Mouse (Mus musculus) midbrain, embryonic 11.5 days (tissue): ENCODE measurements at regions not wholly inside any gene's neighbourhood (a gene's known extent, or its start where the extent isn't known, plus 50 kb on each side); places are given as distances from the start of the nearest gene placed in this dataset.

Experiments used
- ATAC-seq: fragments of 200-750 bp; cut with Nextera tagmentation; 2 replicates; pipeline ENCODE4 v1.8.0; 2017; ENCODE audit warnings: moderate TSS enrichment, moderate library complexity; ENCODE audit not compliant: low FRiP score
- DNase-seq: peaks from one replicate; pipeline ENCODE4 v3.0.0; 2015; ENCODE audit warnings: low spot score; ENCODE audit errors: missing footprints
- H3K27ac ChIP-seq: fragments of 300-500 bp; sonication (generic); 2 replicates; pipeline ENCODE4 v1.5.1; 2014; ENCODE audit warnings: low read depth, low read length
- H3K27me3 ChIP-seq: fragments of 300-500 bp; sonication (generic); 2 replicates; pipeline ENCODE4 v1.6.1; 2014; ENCODE audit warnings: mild to moderate bottlenecking, low read length, moderate library complexity, mixed read lengths; ENCODE audit not compliant: control insufficient read depth, insufficient read depth
- H3K36me3 ChIP-seq: fragments of 300-500 bp; sonication (generic); 2 replicates; pipeline ENCODE4 v1.6.1; 2014; ENCODE audit warnings: mild to moderate bottlenecking, low read length, moderate library complexity, mixed read lengths; ENCODE audit not compliant: control insufficient read depth, insufficient read depth
- H3K4me1 ChIP-seq: fragments of 300-500 bp; sonication (generic); 2 replicates; pipeline ENCODE4 v1.6.1; 2014; ENCODE audit warnings: low read length; ENCODE audit not compliant: control insufficient read depth, insufficient read depth
- H3K4me2 ChIP-seq: fragments of 300-500 bp; sonication (generic); 2 replicates; pipeline ENCODE4 v1.6.1; 2014; ENCODE audit warnings: mild to moderate bottlenecking, moderate library complexity
- H3K4me3 ChIP-seq: fragments of 300-500 bp; sonication (generic); 2 replicates; pipeline ENCODE4 v1.5.1; 2014; ENCODE audit warnings: low read depth, low read length
- H3K9ac ChIP-seq: fragments of 300-500 bp; sonication (generic); 2 replicates; pipeline ENCODE4 v1.6.1; 2014; ENCODE audit warnings: low read length
- H3K9me3 ChIP-seq: fragments of 300-500 bp; sonication (generic); 2 replicates; pipeline ENCODE4 v1.6.1; 2016; ENCODE audit warnings: low read length; ENCODE audit not compliant: control insufficient read depth
- WGBS: fragments of 180-500 bp; shearing (Covaris S2); extraction: QIAGEN DNeasy Blood & Tissue Kit; methylation state at CpG from one replicate; pipeline ENCODE4 v1.1.7; 2014; 5-methylcytosine and 5-hydroxymethylcytosine counted together

GRCm38 (mm10) chrX:99415701-99416100 is 55.4 kb downstream of the Pja1 start:
- H3K36me3 ChIP-seq, result no peaks in the 10 kb centered on the region
- no peaks in the 10 kb centered on the region for H3K4me1 ChIP-seq
- H3K4me3 ChIP-seq, result no peak overlapping the region
- no peak overlapping the region for H3K27ac ChIP-seq
- no peak overlapping the region for H3K4me2 ChIP-seq
- ATAC-seq (no peak), DNase-seq (no peak)
- WGBS, result 49% methylated on average over 5 of the region's 5 CpGs
- H3K9ac ChIP-seq, result no peak overlapping the region
- peaks cover 30% of the 10 kb centered on the region for H3K27me3 ChIP-seq
- no peaks in the 10 kb centered on the region for H3K9me3 ChIP-seq

GRCm38 (mm10) chrX:99410942-99411341 is 60.1 kb downstream of the Pja1 start:
- H3K9me3 ChIP-seq, result no peaks in the 10 kb centered on the region

GRCm38 (mm10) chrX:99409858-99410257 is 61.2 kb downstream of the Pja1 start:
- H3K27ac ChIP-seq, result no peak overlapping the region
- H3K9ac ChIP-seq, result no peak overlapping the region
- no peak overlapping the region for H3K4me3 ChIP-seq
- H3K4me1 ChIP-seq, result no peaks in the 10 kb centered on the region
- H3K4me2 ChIP-seq, result no peak overlapping the region
- DNase-seq (no peak), ATAC-seq (no peak)
- WGBS, result 81% methylated on average over 10 of the region's 10 CpGs
- H3K27me3 ChIP-seq, result peaks cover 25% of the 10 kb centered on the region
- no peaks in the 10 kb centered on the region for H3K9me3 ChIP-seq
- H3K36me3 ChIP-seq, result no peaks in the 10 kb centered on the region

More at GRCm38 (mm10) chrX:99410942-99411341, 60.1 kb downstream of the Pja1 start:
- H3K27me3 ChIP-seq, result peaks cover 22% of the 10 kb centered on the region
- DNase-seq (no peak), ATAC-seq (no peak)
- no peak overlapping the region for H3K27ac ChIP-seq
- H3K4me1 ChIP-seq, result no peaks in the 10 kb centered on the region
- H3K36me3 ChIP-seq, result no peaks in the 10 kb centered on the region
- H3K4me2 ChIP-seq, result no peak overlapping the region
- H3K4me3 ChIP-seq, result no peak overlapping the region
- whole genome bisulfite sequencing, result 74% methylated on average over 3 of the region's 3 CpGs
- H3K9ac ChIP-seq, result no peak overlapping the region

GRCm38 (mm10) chrX:99409331-99409730 is 61.7 kb downstream of the Pja1 start:
- 70% methylated on average over 5 of the region's 5 CpGs for WGBS

GRCm38 (mm10) chrX:99408804-99409203 is 62.3 kb downstream of the Pja1 start:
- H3K36me3 ChIP-seq, result no peaks in the 10 kb centered on the region
- DNase-seq, result no peak
- 44% methylated on average over 6 of the region's 6 CpGs for WGBS
- no peak overlapping the region for H3K4me2 ChIP-seq
- H3K9ac ChIP-seq, result no peak overlapping the region
- no peaks in the 10 kb centered on the region for H3K9me3 ChIP-seq
- H3K27ac ChIP-seq, result no peak overlapping the region
- ATAC-seq, result no peak
- H3K27me3 ChIP-seq, result peaks cover 29% of the 10 kb centered on the region
- H3K4me1 ChIP-seq, result no peaks in the 10 kb centered on the region
- no peak overlapping the region for H3K4me3 ChIP-seq

More at GRCm38 (mm10) chrX:99409331-99409730, 61.7 kb downstream of the Pja1 start:
- Histone ChIP-seq H3K9me3 (no peaks in the 10 kb centered on the region), H3K4me1 (no peaks in the 10 kb centered on the region), H3K9ac (no peak overlapping the region), H3K4me2 (no peak overlapping the region), H3K27me3 (peaks cover 27% of the 10 kb centered on the region), H3K36me3 (no peaks in the 10 kb centered on the region), H3K27ac (no peak overlapping the region), H3K4me3 (no peak overlapping the region)
- DNase-seq (no peak), ATAC-seq (no peak)

GRCm38 (mm10) chrX:99405843-99406242 is 65.2 kb downstream of the Pja1 start:
- Histone ChIP-seq H3K36me3 (no peaks in the 10 kb centered on the region), H3K9ac (no peak overlapping the region), H3K4me3 (no peak overlapping the region), H3K27ac (no peak overlapping the region), H3K9me3 (no peaks in the 10 kb centered on the region), H3K27me3 (peaks cover 29% of the 10 kb centered on the region), H3K4me1 (no peaks in the 10 kb centered on the region), H3K4me2 (no peak overlapping the region)
- DNase-seq, result no peak
- 70% methylated on average over 8 of the region's 8 CpGs for WGBS
- ATAC-seq, result no peak

GRCm38 (mm10) chrX:99403521-99404149 is 67.4 kb downstream of the Pja1 start:
- H3K4me2 ChIP-seq, result no peak overlapping the region
- ATAC-seq, result peak; percentile 40; the same call in 1 of the 2 replicates
- peaks cover 31% of the 10 kb centered on the region for H3K27me3 ChIP-seq
- no peaks in the 10 kb centered on the region for H3K9me3 ChIP-seq
- H3K4me1 ChIP-seq, result no peaks in the 10 kb centered on the region
- H3K36me3 ChIP-seq, result no peaks in the 10 kb centered on the region
- H3K9ac ChIP-seq, result no peak overlapping the region
- WGBS, result 76% methylated on average over 6 of the region's 6 CpGs
- H3K4me3 ChIP-seq, result no peak overlapping the region
- no peak for DNase-seq
- no peak overlapping the region for H3K27ac ChIP-seq

GRCm38 (mm10) chrX:99402841-99403520 is 68.1 kb downstream of the Pja1 start:
- H3K9ac ChIP-seq, result no peak overlapping the region
- no peaks in the 10 kb centered on the region for H3K36me3 ChIP-seq
- no peak overlapping the region for H3K4me3 ChIP-seq
- 51% methylated on average over 9 of the region's 9 CpGs for WGBS
- H3K27me3 ChIP-seq, result peaks cover 28% of the 10 kb centered on the region
- H3K4me1 ChIP-seq, result no peaks in the 10 kb centered on the region
- H3K4me2 ChIP-seq, result no peak overlapping the region
- H3K27ac ChIP-seq, result no peak overlapping the region
- H3K9me3 ChIP-seq, result no peaks in the 10 kb centered on the region
- DNase-seq (no peak), ATAC-seq (peak; percentile 38; the same call in 1 of the 2 replicates)

- Histone ChIP-seq H3K4me2 (no peak overlapping the region), H3K27ac (no peak overlapping the region), H3K9ac (no peak overlapping the region), H3K4me3 (no peak overlapping the region), H3K27me3 (peaks cover 34% of the 10 kb centered on the region), H3K9me3 (no peaks in the 10 kb centered on the region), H3K36me3 (no peaks in the 10 kb centered on the region), H3K4me1 (peaks cover 3% of the 10 kb centered on the region; the same call in 1 of the 2 replicates)
- ATAC-seq (no peak), DNase-seq (no peak)
- WGBS, result 62% methylated on average over 8 of the region's 8 CpGs
These were observed 73.7 kb downstream of the Pja1 start for GRCm38 (mm10) chrX:99397344-99397743.
